Mouse (Mus musculus): ENCODE data around the gene Ybx1. TPM values are rescaled to one million over a fixed set of nuclear protein-coding genes. Genes with fewer than 3 reads are reported as not detected.
A peak's percentile ranks its signal among the peaks of the same experiment; 100 is the strongest.

Ybx1 gene
- polyA plus RNA-seq, 1 experiment: 332 TPM

GRCm38 (mm10) chr4:119275226-119275625 is 19.2 kb downstream of the Ybx1 start:
- DNase-seq (ENCODE audit: extremely low spot score in 1 of 2, low spot score in 1 of 2): no peak

GRCm38 (mm10) chr4:119274627-119275026 is 19.8 kb downstream of the Ybx1 start:
- DNase-seq (ENCODE audit: extremely low spot score in 1 of 2, low spot score in 1 of 2): no peak

- no peak for DNase-seq (ENCODE audit: extremely low spot score in 1 of 2, low spot score in 1 of 2)
Measured at GRCm38 (mm10) chr4:119266606-119267005, 27.8 kb downstream of the Ybx1 start.

GRCm38 (mm10) chr4:119263459-119263858 is 30.9 kb downstream of the Ybx1 start:
- DNase-seq (ENCODE audit: extremely low spot score in 1 of 2, low spot score in 1 of 2): no peak

- DNase-seq (ENCODE audit: extremely low spot score in 1 of 2, low spot score in 1 of 2): no peak
Measured at GRCm38 (mm10) chr4:119262483-119262882, 31.9 kb downstream of the Ybx1 start.

- DNase-seq (ENCODE audit: extremely low spot score in 1 of 2, low spot score in 1 of 2): no peak
Measured at GRCm38 (mm10) chr4:119261087-119261713, 33.2 kb downstream of the Ybx1 start.

GRCm38 (mm10) chr4:119259344-119260254 is 34.8 kb downstream of the Ybx1 start:
- no peak for DNase-seq (ENCODE audit: extremely low spot score in 1 of 2, low spot score in 1 of 2)

GRCm38 (mm10) chr4:119257083-119257482 is 37.3 kb downstream of the Ybx1 start:
- no peak for DNase-seq (ENCODE audit: extremely low spot score in 1 of 2, low spot score in 1 of 2)

- DNase-seq (ENCODE audit: extremely low spot score in 1 of 2, low spot score in 1 of 2): no peak
Measured at GRCm38 (mm10) chr4:119255351-119255750, 39.1 kb downstream of the Ybx1 start, which contains the start of gene Cldn19. TSS of gene Cldn19 (plus strand) at chr4:119255414.

GRCm38 (mm10) chr4:119254012-119254618 is 40.3 kb downstream of the Ybx1 start:
- peak in 1 of 2 experiments; percentile 59 for DNase-seq (ENCODE audit: extremely low spot score in 1 of 2, low spot score in 1 of 2)

GRCm38 (mm10) chr4:119252025-119252808 is 42.2 kb downstream of the Ybx1 start:
- DNase-seq (ENCODE audit: extremely low spot score in 1 of 2, low spot score in 1 of 2): no peak

GRCm38 (mm10) chr4:119248407-119248965 is 45.9 kb downstream of the Ybx1 start:
- DNase-seq (ENCODE audit: extremely low spot score in 1 of 2, low spot score in 1 of 2): no peak

GRCm38 (mm10) chr4:119247462-119248235 is 46.8 kb downstream of the Ybx1 start:
- DNase-seq (ENCODE audit: extremely low spot score in 1 of 2, low spot score in 1 of 2): peak in 1 of 2 experiments; percentile 85

- DNase-seq (ENCODE audit: extremely low spot score in 1 of 2, low spot score in 1 of 2): no peak
Measured at GRCm38 (mm10) chr4:119246688-119247225, 47.6 kb downstream of the Ybx1 start.

GRCm38 (mm10) chr4:119245961-119246360 is 48.4 kb downstream of the Ybx1 start:
- peak in 1 of 2 experiments; percentile 57 for DNase-seq (ENCODE audit: extremely low spot score in 1 of 2, low spot score in 1 of 2)

- peak; percentile 78 to 84 for DNase-seq (ENCODE audit: extremely low spot score in 1 of 2, low spot score in 1 of 2)
Measured at GRCm38 (mm10) chr4:119245556-119245955, 48.8 kb downstream of the Ybx1 start.

- peak; percentile 78 to 83 for DNase-seq (ENCODE audit: extremely low spot score in 1 of 2, low spot score in 1 of 2)
Measured at GRCm38 (mm10) chr4:119244468-119245240, 49.8 kb downstream of the Ybx1 start.

GRCm38 (mm10) chr4:119242571-119242970 is 51.8 kb downstream of the Ybx1 start:
- DNase-seq (ENCODE audit: extremely low spot score in 1 of 2, low spot score in 1 of 2): no peak
